Mouse (Mus musculus) frontal cortex, postnatal 14 days (tissue): ENCODE results near the gene Tmem236.

ENCODE experiments used
- DNase-seq, 2 experiments: peaks; one replicate each; pipeline ENCODE4 v3.0.0; 2022; ENCODE audit warnings: low spot score in 2 of 2

The Tmem236 gene

GRCm38 (mm10) chr2:14249839-14250564 lies 75.7 kb downstream of the Tmem236 start:
- no peak for DNase-seq

GRCm38 (mm10) chr2:14251938-14252337 lies 77.6 kb downstream of the Tmem236 start:
- no peak for DNase-seq

GRCm38 (mm10) chr2:14258345-14258850 lies 84.1 kb downstream of the Tmem236 start:
- DNase-seq, result no peak

- no peak for DNase-seq
Observed at GRCm38 (mm10) chr2:14262090-14262489, 87.8 kb downstream of the Tmem236 start.

GRCm38 (mm10) chr2:14269160-14269559 lies 94.8 kb downstream of the Tmem236 start:
- no peak for DNase-seq
